ENCODE assay signal across 33 mouse cellular contexts in the genomic region with DNA sequence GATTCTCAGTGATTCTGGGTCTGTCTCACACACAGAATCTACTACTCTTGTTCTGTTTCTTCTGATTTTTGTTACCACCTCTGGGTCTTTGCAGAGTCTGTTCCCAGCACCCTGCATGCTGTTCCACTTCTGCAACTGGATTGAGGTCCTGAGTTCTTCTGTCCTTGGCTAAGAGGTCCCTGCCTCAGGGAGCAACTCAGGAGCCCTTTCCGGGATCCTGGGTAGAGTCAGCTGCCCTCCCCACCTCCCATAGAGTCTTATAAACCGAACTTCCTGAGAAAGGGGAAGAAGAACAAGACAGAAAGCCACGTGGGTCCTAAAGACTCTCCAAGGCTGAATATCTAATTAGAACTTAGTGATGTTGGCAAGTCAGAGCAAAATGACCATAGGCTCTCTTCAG. TPM values are rescaled to one million over a fixed set of nuclear protein-coding genes. Genes with fewer than 3 reads are reported as not detected.
A peak's percentile ranks its signal among the peaks of the same experiment; 100 is the strongest.
DNase-seq lines count a peak whose midpoint lies in the region; ATAC-seq and TF ChIP-seq lines count a peak whose summit lies in the region.
"Had no signal": no experiment of that assay in that cellular context is flagged by ENCODE, and none has a peak within 500 bp of the region (broad histone marks: within the 10 kb centered on the region; RNA-seq: fewer than 3 reads in every experiment).

No protein-coding gene starts in this region.

- WGBS in forebrain, embryonic 11.5 days, result 48% methylated on average over 3 of the region's 3 CpGs
- WGBS in forebrain, embryonic 16.5 days, result 57% methylated on average over 3 of the region's 3 CpGs
- 63% methylated on average over 3 of the region's 3 CpGs for WGBS in heart, embryonic 10.5 days
- 66% methylated on average over 3 of the region's 3 CpGs for WGBS in kidney, embryonic 16.5 days

- H3K9ac ChIP-seq in forebrain, embryonic 11.5 days (ENCODE audit: low read length), result no peak overlapping the region
- H3K9ac ChIP-seq in forebrain, embryonic 16.5 days (replicated peaks; ENCODE audit: low read depth, low read length), result no peak overlapping the region
- H3K9ac ChIP-seq in kidney, embryonic 16.5 days (replicated peaks; ENCODE audit: low read length), result no peak overlapping the region
- H3K9ac ChIP-seq: embryonic facial prominence, embryonic 13.5 days; embryonic facial prominence, embryonic 15.5 days; forebrain, embryonic 13.5 days; forebrain, embryonic 15.5 days had no signal

- no peaks in the 10 kb centered on the region for H3K36me3 ChIP-seq in forebrain, embryonic 11.5 days (ENCODE audit: control insufficient read depth, insufficient read depth, low read length)
- H3K36me3 ChIP-seq in forebrain, embryonic 16.5 days (ENCODE audit: control insufficient read depth, insufficient read depth), result no peaks in the 10 kb centered on the region
- no peaks in the 10 kb centered on the region for H3K36me3 ChIP-seq in heart, embryonic 10.5 days
- peaks cover 27% of the 10 kb centered on the region for H3K36me3 ChIP-seq in E14TG2a.4 (ENCODE audit: insufficient read depth, low read length)
- no peaks in the 10 kb centered on the region for H3K36me3 ChIP-seq in kidney, embryonic 16.5 days (ENCODE audit: insufficient read depth, low read length)
- H3K36me3 ChIP-seq: embryonic facial prominence, embryonic 13.5 days; embryonic facial prominence, embryonic 15.5 days; forebrain, embryonic 10.5 days; forebrain, embryonic 15.5 days had no signal

- no peak for TF ChIP-seq CTCF in E14TG2a.4 (conservative IDR thresholded peaks at IDR 0.05; ENCODE audit: low read length)

- intact Hi-C loops in heart, postnatal 14 days (cut with DNase I), result no loop called here

- ATAC-seq in forebrain, embryonic 11.5 days (replicated peaks; ENCODE audit: low FRiP score), result no peak
- ATAC-seq in forebrain, embryonic 16.5 days, result no peak
- peak; percentile 31; the same call in 1 of the 2 replicates for ATAC-seq in megakaryocyte progenitor cell, adult 5-6 weeks (replicated peaks; ENCODE audit: poor library complexity)
- no peak for ATAC-seq in kidney, embryonic 16.5 days (ENCODE audit: low FRiP score, low TSS enrichment)
- ATAC-seq: CD4-positive, CD25-positive, alpha-beta regulatory T cell, adult 4 months; forebrain, embryonic 13.5 days; forebrain, embryonic 15.5 days had no signal

- no peaks in the 10 kb centered on the region for H3K9me3 ChIP-seq in forebrain, embryonic 11.5 days (ENCODE audit: control insufficient read depth, low read length)
- H3K9me3 ChIP-seq in forebrain, embryonic 16.5 days (ENCODE audit: control insufficient read depth, low read length), result no peaks in the 10 kb centered on the region
- no peaks in the 10 kb centered on the region for H3K9me3 ChIP-seq in heart, embryonic 10.5 days
- H3K9me3 ChIP-seq in E14TG2a.4 (ENCODE audit: low read length), result peaks cover 30% of the 10 kb centered on the region
- no peaks in the 10 kb centered on the region for H3K9me3 ChIP-seq in kidney, embryonic 16.5 days (ENCODE audit: low read length)
- H3K9me3 ChIP-seq: embryonic facial prominence, embryonic 13.5 days; embryonic facial prominence, embryonic 15.5 days; forebrain, embryonic 10.5 days; forebrain, embryonic 13.5 days; forebrain, embryonic 15.5 days had no signal

- DNase-seq in forebrain, embryonic 11.5 days (ENCODE audit: low spot score), result peak; percentile 9
- peak; percentile 60 for DNase-seq in heart, embryonic 10.5 days (ENCODE audit: low spot score)
- no peak for DNase-seq in heart, postnatal 14 days
- DNase-seq in kidney, postnatal 36 days, result no peak
- DNase-seq: adrenal gland, adult 2 months; adrenal gland, postnatal 10 days; adrenal gland, postnatal 25 days; B cell, adult 2 months; cerebellum, adult 11 months; cerebellum, adult 18-20 months; cerebellum, adult 8-10 months; cerebellum, adult 9-11 months; cerebellum, postnatal 14 days; cerebellum, postnatal 36 days; embryo, embryonic 11 days had no signal

- H3K27me3 ChIP-seq in forebrain, embryonic 11.5 days (ENCODE audit: control insufficient read depth, insufficient read depth, low read length), result no peaks in the 10 kb centered on the region
- H3K27me3 ChIP-seq in forebrain, embryonic 16.5 days (replicated peaks; ENCODE audit: control insufficient read depth, insufficient read depth, low read length), result no peaks in the 10 kb centered on the region
- no peaks in the 10 kb centered on the region for H3K27me3 ChIP-seq in heart, embryonic 10.5 days (ENCODE audit: insufficient read depth, poor library complexity, severe bottlenecking)
- no peaks in the 10 kb centered on the region for H3K27me3 ChIP-seq in E14TG2a.4 (ENCODE audit: insufficient read depth, low read length)
- H3K27me3 ChIP-seq in kidney, embryonic 16.5 days (ENCODE audit: insufficient read depth, low read length), result no peaks in the 10 kb centered on the region
- H3K27me3 ChIP-seq: embryonic facial prominence, embryonic 13.5 days; embryonic facial prominence, embryonic 15.5 days; forebrain, embryonic 13.5 days; forebrain, embryonic 15.5 days had no signal

- no peak overlapping the region for H3K27ac ChIP-seq in forebrain, embryonic 11.5 days (ENCODE audit: low read depth, low read length)
- no peak overlapping the region for H3K27ac ChIP-seq in forebrain, embryonic 16.5 days (ENCODE audit: low read length)
- no peak overlapping the region for H3K27ac ChIP-seq in heart, embryonic 10.5 days
- no peak overlapping the region for H3K27ac ChIP-seq in kidney, embryonic 16.5 days (ENCODE audit: low read length)
- H3K27ac ChIP-seq: embryonic facial prominence, embryonic 13.5 days; embryonic facial prominence, embryonic 15.5 days; forebrain, embryonic 10.5 days; forebrain, embryonic 13.5 days; forebrain, embryonic 15.5 days had no signal

- no peak overlapping the region for H3K4me2 ChIP-seq in forebrain, embryonic 11.5 days (ENCODE audit: low read depth, low read length, severe bottlenecking)
- no peak overlapping the region for H3K4me2 ChIP-seq in forebrain, embryonic 16.5 days (ENCODE audit: low read length)
- no peak overlapping the region for H3K4me2 ChIP-seq in kidney, embryonic 16.5 days (replicated peaks; ENCODE audit: low read depth, low read length)
- H3K4me2 ChIP-seq: embryonic facial prominence, embryonic 13.5 days; embryonic facial prominence, embryonic 15.5 days; forebrain, embryonic 13.5 days; forebrain, embryonic 15.5 days had no signal

- H3K4me3 ChIP-seq in forebrain, embryonic 11.5 days (ENCODE audit: low read depth, low read length), result no peak overlapping the region
- H3K4me3 ChIP-seq in forebrain, embryonic 16.5 days (replicated peaks; ENCODE audit: low read length), result no peak overlapping the region
- H3K4me3 ChIP-seq in heart, embryonic 10.5 days, result no peak overlapping the region
- H3K4me3 ChIP-seq in E14TG2a.4 (replicated peaks; ENCODE audit: low read length), result peak overlapping the region; percentile 77; the same call in 1 of the 2 replicates
- no peak overlapping the region for H3K4me3 ChIP-seq in kidney, embryonic 16.5 days (ENCODE audit: low read length)
- H3K4me3 ChIP-seq: embryonic facial prominence, embryonic 13.5 days; embryonic facial prominence, embryonic 15.5 days; erythroblast, embryonic 14.5 days; forebrain, embryonic 10.5 days; forebrain, embryonic 13.5 days; forebrain, embryonic 15.5 days had no signal

- H3K4me1 ChIP-seq in forebrain, embryonic 11.5 days (replicated peaks; ENCODE audit: control insufficient read depth, insufficient read depth, low read length), result no peaks in the 10 kb centered on the region
- H3K4me1 ChIP-seq in forebrain, embryonic 16.5 days (replicated peaks; ENCODE audit: control insufficient read depth, insufficient read depth, low read length), result no peaks in the 10 kb centered on the region
- H3K4me1 ChIP-seq in heart, embryonic 10.5 days, result no peaks in the 10 kb centered on the region
- peaks cover 72% of the 10 kb centered on the region for H3K4me1 ChIP-seq in E14TG2a.4 (replicated peaks; ENCODE audit: low read depth, low read length)
- no peaks in the 10 kb centered on the region for H3K4me1 ChIP-seq in kidney, embryonic 16.5 days (ENCODE audit: insufficient read depth, low read length)
- H3K4me1 ChIP-seq: embryonic facial prominence, embryonic 13.5 days; embryonic facial prominence, embryonic 15.5 days; forebrain, embryonic 10.5 days; forebrain, embryonic 13.5 days; forebrain, embryonic 15.5 days had no signal

RNA-seq across cellular contexts. Expression of gene Oas1g, which starts 3.6 kb away (rescaled TPM):
- polyA plus RNA-seq in forebrain, embryonic 11.5 days (2014; fragmentation: Nextera tagmentation; extraction: Ambion mirVana), result not detected in 2 replicates
- polyA plus RNA-seq in forebrain, embryonic 16.5 days (2015; fragmentation: Nextera tagmentation; extraction: Ambion mirVana), result not detected in 2 replicates
- not detected in 2 replicates for polyA plus RNA-seq in heart, embryonic 10.5 days (2016; fragmentation: Nextera tagmentation; extraction: Ambion mirVana)
- not detected for total RNA-seq in heart, postnatal 14 days (2021)
- 0.54 and 1.6 TPM in 2 replicates for total RNA-seq in megakaryocyte progenitor cell, adult 5-6 weeks (2015)
- 0.91 and 2.4 TPM in 2 replicates for total RNA-seq in megakaryocyte progenitor cell, adult 5-6 weeks (2017)
- polyA plus RNA-seq in kidney, embryonic 16.5 days (2015; fragmentation: Nextera tagmentation; extraction: Ambion mirVana), result 0.46 and 0.58 TPM in 2 replicates
- total RNA-seq: MEL had no signal
- polyA plus RNA-seq: embryonic facial prominence, embryonic 11.5 days; erythroblast, embryonic 14.5 days; forebrain, embryonic 10.5 days had no signal

RNA-seq across cellular contexts. Expression of gene Oas1a, which starts 16.3 kb away (rescaled TPM):
- 0.35 and 0.60 TPM in 2 replicates for polyA plus RNA-seq in forebrain, embryonic 11.5 days (2014; fragmentation: Nextera tagmentation; extraction: Ambion mirVana)
- 0.40 and 0.53 TPM in 2 replicates for polyA plus RNA-seq in forebrain, embryonic 16.5 days (2015; fragmentation: Nextera tagmentation; extraction: Ambion mirVana)
- polyA plus RNA-seq in heart, embryonic 10.5 days (2016; fragmentation: Nextera tagmentation; extraction: Ambion mirVana), result 0.26 and 0.38 TPM in 2 replicates
- under 1 TPM; 0.19 to 0.34 TPM for total RNA-seq in heart, postnatal 14 days (2021)
- total RNA-seq in megakaryocyte progenitor cell, adult 5-6 weeks (2015), result 9.6 and 12.0 TPM in 2 replicates
- 11.3 and 12.0 TPM in 2 replicates for total RNA-seq in megakaryocyte progenitor cell, adult 5-6 weeks (2017)
- polyA plus RNA-seq in kidney, embryonic 16.5 days (2015; fragmentation: Nextera tagmentation; extraction: Ambion mirVana), result 1.8 and 2.3 TPM in 2 replicates
- polyA plus RNA-seq: erythroblast, embryonic 14.5 days had no signal

RNA-seq across cellular contexts. Expression of gene Oas1d, which starts 23.3 kb away (rescaled TPM):
- polyA plus RNA-seq in forebrain, embryonic 11.5 days (2014; fragmentation: Nextera tagmentation; extraction: Ambion mirVana), result not detected in 2 replicates
- not detected in 2 replicates for polyA plus RNA-seq in forebrain, embryonic 16.5 days (2015; fragmentation: Nextera tagmentation; extraction: Ambion mirVana)
- not detected in 2 replicates for polyA plus RNA-seq in heart, embryonic 10.5 days (2016; fragmentation: Nextera tagmentation; extraction: Ambion mirVana)
- not detected for total RNA-seq in heart, postnatal 14 days (2021)
- not detected in 2 replicates for total RNA-seq in megakaryocyte progenitor cell, adult 5-6 weeks (2015)
- total RNA-seq in megakaryocyte progenitor cell, adult 5-6 weeks (2017), result not detected in 2 replicates
- polyA plus RNA-seq in kidney, embryonic 16.5 days (2015; fragmentation: Nextera tagmentation; extraction: Ambion mirVana), result not detected in 2 replicates
- total RNA-seq: adrenal gland, adult 2 months; adrenal gland, postnatal 25 days; adrenal gland, postnatal 4 days; CH12.LX; common myeloid progenitor, adult 5-6 weeks; MEL had no signal
- polyA plus RNA-seq: adrenal gland, adult 2 months; brain, embryonic 14.5 days; CD4-positive, CD25-positive, alpha-beta regulatory T cell, adult 4 months; embryonic facial prominence, embryonic 11.5 days; embryonic facial prominence, embryonic 13.5 days; embryonic facial prominence, embryonic 15.5 days; erythroblast, embryonic 14.5 days; forebrain, embryonic 10.5 days; forebrain, embryonic 13.5 days; forebrain, embryonic 15.5 days had no signal

RNA-seq across cellular contexts. Expression of gene Oas1h, which starts 29.8 kb away (rescaled TPM):
- polyA plus RNA-seq in forebrain, embryonic 11.5 days (2014; fragmentation: Nextera tagmentation; extraction: Ambion mirVana), result not detected in 2 replicates
- polyA plus RNA-seq in forebrain, embryonic 16.5 days (2015; fragmentation: Nextera tagmentation; extraction: Ambion mirVana), result not detected in 2 replicates
- not detected in 2 replicates for polyA plus RNA-seq in heart, embryonic 10.5 days (2016; fragmentation: Nextera tagmentation; extraction: Ambion mirVana)
- not detected for total RNA-seq in heart, postnatal 14 days (2021)
- not detected in 2 replicates for total RNA-seq in megakaryocyte progenitor cell, adult 5-6 weeks (2015)
- not detected in 2 replicates for total RNA-seq in megakaryocyte progenitor cell, adult 5-6 weeks (2017)
- polyA plus RNA-seq in kidney, embryonic 16.5 days (2015; fragmentation: Nextera tagmentation; extraction: Ambion mirVana), result not detected in 2 replicates
- total RNA-seq: adrenal gland, adult 2 months; adrenal gland, postnatal 10 days; adrenal gland, postnatal 25 days; CH12.LX; common myeloid progenitor, adult 5-6 weeks; ES-E14; MEL had no signal
- polyA plus RNA-seq: adrenal gland, adult 2 months; brain, embryonic 14.5 days; CD4-positive, CD25-positive, alpha-beta regulatory T cell, adult 4 months; embryonic facial prominence, embryonic 11.5 days; embryonic facial prominence, embryonic 13.5 days; embryonic facial prominence, embryonic 15.5 days; erythroblast, embryonic 14.5 days; forebrain, embryonic 10.5 days; forebrain, embryonic 13.5 days; forebrain, embryonic 15.5 days had no signal

RNA-seq across cellular contexts. Expression of gene Oas1f, which starts 43.8 kb away (rescaled TPM):
- not detected in 2 replicates for polyA plus RNA-seq in forebrain, embryonic 11.5 days (2014; fragmentation: Nextera tagmentation; extraction: Ambion mirVana)
- not detected in 2 replicates for polyA plus RNA-seq in forebrain, embryonic 16.5 days (2015; fragmentation: Nextera tagmentation; extraction: Ambion mirVana)
- not detected in 2 replicates for polyA plus RNA-seq in heart, embryonic 10.5 days (2016; fragmentation: Nextera tagmentation; extraction: Ambion mirVana)
- not detected for total RNA-seq in heart, postnatal 14 days (2021)
- total RNA-seq in megakaryocyte progenitor cell, adult 5-6 weeks (2015), result not detected in 2 replicates
- total RNA-seq in megakaryocyte progenitor cell, adult 5-6 weeks (2017), result not detected in 2 replicates
- 0.21 TPM in 1 of 2 replicates, not detected in the other for polyA plus RNA-seq in kidney, embryonic 16.5 days (2015; fragmentation: Nextera tagmentation; extraction: Ambion mirVana)
- total RNA-seq: adrenal gland, adult 2 months; adrenal gland, postnatal 10 days; adrenal gland, postnatal 25 days; adrenal gland, postnatal 4 days; CH12.LX; common myeloid progenitor, adult 5-6 weeks; MEL had no signal
- polyA plus RNA-seq: adrenal gland, adult 2 months; brain, embryonic 14.5 days; CD4-positive, CD25-positive, alpha-beta regulatory T cell, adult 4 months; embryonic facial prominence, embryonic 11.5 days; embryonic facial prominence, embryonic 13.5 days; erythroblast, embryonic 14.5 days; forebrain, embryonic 10.5 days; forebrain, embryonic 13.5 days; forebrain, embryonic 15.5 days had no signal

Comparison
In these comparisons a context has a peak if more than half of its experiments do, and no peak if none do; other contexts are left out.
1. DNase-seq: peak in forebrain, embryonic 11.5 days (single experiment) and heart, embryonic 10.5 days (single experiment); none in heart, postnatal 14 days (0 of 2) and kidney, postnatal 36 days (0 of 2).